Mouse (Mus musculus) heart, adult 2 months (tissue): ENCODE data around the gene Utf1.

Source experiments
- CTCF ChIP-seq: fragments of 200-600 bp; IDR thresholded peaks from 2 replicates; pipeline ENCODE4 v1.8.1; 2022; ENCODE audit warnings: antibody characterized with exemption, mild to moderate bottlenecking, moderate library complexity
- EP300 ChIP-seq: fragments of 200-500 bp; IDR thresholded peaks from 2 replicates; pipeline ENCODE4 v1.6.1; 2011; ENCODE audit warnings: low read depth, low read length, control low read depth; ENCODE audit not compliant: insufficient read depth
- POLR2A ChIP-seq: fragments of 200-500 bp; IDR thresholded peaks from 2 replicates; pipeline ENCODE4 v1.6.1; 2011; ENCODE audit warnings: mild to moderate bottlenecking, low read depth, low read length, control low read depth; ENCODE audit not compliant: insufficient read depth

- TF ChIP-seq CTCF (no peak), EP300 (no peak), POLR2A (no peak)
Observed at GRCm38 (mm10) chr7:139908176-139908575, 35.4 kb upstream of the Utf1 start.
